Mouse (Mus musculus): ENCODE data around the gene Rpl35. TPM values are rescaled to one million over a fixed set of nuclear protein-coding genes. Genes with fewer than 3 reads are reported as not detected.

Rpl35 gene
- polyA plus RNA-seq, 1 experiment from 2014 or later, result 889 TPM

DNA sequence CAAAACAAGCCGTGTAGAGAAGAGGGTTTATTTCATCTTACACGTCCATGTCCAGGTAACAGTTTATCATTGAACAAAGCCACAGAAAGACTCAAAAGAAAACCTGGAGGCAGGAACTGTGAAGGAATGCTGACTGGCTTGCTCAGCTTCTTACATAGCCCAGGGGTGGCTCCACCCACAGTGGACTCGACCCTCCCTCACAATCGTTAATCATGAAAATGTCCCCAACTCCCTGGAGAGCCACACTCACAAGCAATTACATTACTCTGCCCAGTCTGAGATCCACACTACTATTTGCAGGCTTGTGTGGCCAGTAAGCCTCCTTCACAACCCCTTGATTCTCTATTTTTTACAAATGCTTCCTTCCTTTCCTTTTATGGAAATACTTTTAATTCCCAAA is 41.2 kb downstream of the Rpl35 start:
- Histone ChIP-seq H3K9me3 (no peaks in the 10 kb centered on the region), H3K27me3 (ENCODE audit: insufficient read depth, poor library complexity, severe bottlenecking) (no peaks in the 10 kb centered on the region), H3K36me3 (no peaks in the 10 kb centered on the region), H3K4me3 (no peak overlapping the region), H3K27ac (no peak overlapping the region), H3K4me1 (peaks cover 12% of the 10 kb centered on the region; the same call in 1 of the 2 replicates)
- DNase-seq (ENCODE audit: low spot score), result no peak
- 47% methylated on average over 4 of the region's 4 CpGs for WGBS

- Histone ChIP-seq H3K36me3 (no peaks in the 10 kb centered on the region), H3K27ac (no peak overlapping the region), H3K4me3 (no peak overlapping the region), H3K27me3 (ENCODE audit: insufficient read depth, poor library complexity, severe bottlenecking) (no peaks in the 10 kb centered on the region), H3K9me3 (no peaks in the 10 kb centered on the region), H3K4me1 (peaks cover 21% of the 10 kb centered on the region; the same call in 1 of the 2 replicates)
- DNase-seq (ENCODE audit: low spot score), result no peak
- 65% methylated on average over 5 of the region's 5 CpGs for WGBS
These were observed 47.7 kb downstream of the Rpl35 start for GRCm38 (mm10) chr2:38957671-38958223.

- Histone ChIP-seq H3K9me3 (no peaks in the 10 kb centered on the region), H3K4me1 (peaks cover 16% of the 10 kb centered on the region; the same call in 1 of the 2 replicates), H3K36me3 (no peaks in the 10 kb centered on the region), H3K27ac (no peak overlapping the region), H3K4me3 (no peak overlapping the region), H3K27me3 (ENCODE audit: insufficient read depth, poor library complexity, severe bottlenecking) (no peaks in the 10 kb centered on the region)
- 74% methylated on average over 2 of the region's 2 CpGs for WGBS
- no peak for DNase-seq (ENCODE audit: low spot score)
These were observed 49.4 kb downstream of the Rpl35 start for GRCm38 (mm10) chr2:38956062-38956461.

DNA sequence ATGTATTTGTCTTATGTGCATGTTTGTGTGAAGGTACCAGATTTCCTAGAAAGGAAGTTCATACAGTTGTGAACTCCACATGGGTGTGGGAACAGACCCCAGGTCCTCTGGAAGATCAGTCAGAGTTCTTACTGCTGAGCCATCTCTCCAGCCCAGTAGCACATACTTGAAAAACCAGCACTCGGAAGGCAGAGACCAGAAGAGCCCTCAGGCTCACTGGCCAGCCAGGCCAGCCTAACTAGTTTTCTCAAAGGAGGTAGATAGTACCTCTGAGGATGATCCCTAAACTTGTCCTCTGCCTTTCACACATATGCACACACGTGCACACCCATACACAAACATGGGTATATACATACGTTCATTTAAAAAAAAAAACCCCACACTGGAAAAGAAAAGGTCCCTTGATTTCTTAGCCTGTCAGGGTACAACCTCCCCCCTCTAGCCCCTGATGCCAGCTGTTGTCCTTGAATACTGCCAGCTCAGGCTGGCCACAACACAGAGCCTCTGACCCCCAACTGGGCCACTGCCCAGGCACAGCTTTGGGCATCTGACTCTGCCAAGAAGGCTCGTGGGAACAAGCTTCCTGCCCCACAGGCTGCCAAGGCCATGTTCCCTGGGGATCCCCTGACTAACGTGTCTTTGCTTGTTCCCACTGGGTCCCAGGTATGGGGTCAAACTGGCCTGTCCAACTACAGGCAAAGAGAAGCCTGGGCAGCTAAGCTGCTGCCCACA is 52.1 kb downstream of the Rpl35 start:
- Histone ChIP-seq H3K27me3 (ENCODE audit: insufficient read depth, poor library complexity, severe bottlenecking) (no peaks in the 10 kb centered on the region), H3K27ac (peak overlapping the region; percentile 53; the same call in 1 of the 2 replicates)
- WGBS, result 66% methylated on average over 5 of the region's 5 CpGs

More for the DNA sequence above, 52.1 kb downstream of the Rpl35 start:
- H3K4me1 ChIP-seq, result peaks cover 15% of the 10 kb centered on the region; the same call in 1 of the 2 replicates
- H3K36me3 ChIP-seq, result no peaks in the 10 kb centered on the region
- H3K4me3 ChIP-seq, result no peak overlapping the region
- no peak for DNase-seq (ENCODE audit: low spot score)
- no peaks in the 10 kb centered on the region for H3K9me3 ChIP-seq

Other genes starting within 250 kb of the Rpl35 start
- 2.1 and 4.5 TPM in 2 replicates for gene Nr6a1, start 77.9 kb downstream of the Rpl35 start, polyA plus RNA-seq (2016; fragmentation: Nextera tagmentation; extraction: Ambion mirVana)
- gene Olfml2a, start 73.6 kb downstream of the Rpl35 start, polyA plus RNA-seq (2016; fragmentation: Nextera tagmentation; extraction: Ambion mirVana), result 2.1 and 3.0 TPM in 2 replicates
- 0.89 and 1.4 TPM in 2 replicates for gene Wdr38, start 8.1 kb downstream of the Rpl35 start, polyA plus RNA-seq (2016; fragmentation: Nextera tagmentation; extraction: Ambion mirVana)
- gene Arpc5l, start 276 bp downstream of the Rpl35 start, polyA plus RNA-seq (2016; fragmentation: Nextera tagmentation; extraction: Ambion mirVana), result 93.9 and 118 TPM in 2 replicates
- 18.1 and 18.5 TPM in 2 replicates for gene Golga1, start 59.9 kb upstream of the Rpl35 start, polyA plus RNA-seq (2016; fragmentation: Nextera tagmentation; extraction: Ambion mirVana)
- gene Scai, start 185.1 kb upstream of the Rpl35 start, polyA plus RNA-seq (2016; fragmentation: Nextera tagmentation; extraction: Ambion mirVana), result 7.1 and 7.3 TPM in 2 replicates
- 52.1 and 61.0 TPM in 2 replicates for gene Ppp6c, start 220.8 kb upstream of the Rpl35 start, polyA plus RNA-seq (2016; fragmentation: Nextera tagmentation; extraction: Ambion mirVana)